Mouse (Mus musculus): Measurements from ENCODE around the gene Uaca. TPM values are rescaled to one million over a fixed set of nuclear protein-coding genes. Genes with fewer than 3 reads are reported as not detected.

The Uaca gene
- polyA plus RNA-seq, 1 experiment: 2.3 TPM

DNA sequence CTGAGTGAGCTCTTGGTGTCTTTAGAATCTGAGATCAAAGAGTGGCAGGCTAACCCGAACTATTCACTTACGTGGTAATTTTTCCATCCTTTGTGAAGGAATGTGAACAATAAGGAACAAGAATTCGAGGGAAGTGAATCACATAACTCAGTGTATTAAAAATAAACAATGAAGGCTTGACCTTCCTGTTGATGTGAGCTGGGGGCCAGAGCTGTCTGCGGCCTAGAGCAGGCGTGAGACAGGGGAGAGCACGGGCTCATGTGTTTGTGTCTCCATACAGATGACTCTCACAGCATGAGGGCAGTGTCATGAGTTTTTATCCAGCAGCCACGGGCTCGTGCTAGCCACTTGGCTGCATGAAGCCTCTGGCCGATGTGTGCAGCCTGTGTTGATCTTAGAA, 54.4 kb downstream of the Uaca start:
- WGBS: 94% methylated on average over 9 of the region's 9 CpGs
- Histone ChIP-seq H3K27me3 (ENCODE audit: control insufficient read depth, insufficient read depth, low read length) (no peaks in the 10 kb centered on the region), H3K4me1 (replicated peaks; ENCODE audit: control insufficient read depth, insufficient read depth, low read length) (no peaks in the 10 kb centered on the region), H3K27ac (ENCODE audit: control insufficient read depth, insufficient read depth, low read length) (no peak overlapping the region), H3K4me3 (ENCODE audit: control insufficient read depth, insufficient read depth, low read length) (no peak overlapping the region), H3K36me3 (ENCODE audit: control insufficient read depth, insufficient read depth, low read length) (no peaks in the 10 kb centered on the region)
- no peak for DNase-seq
- no peak for TF ChIP-seq CTCF (IDR thresholded peaks at IDR 0.05; ENCODE audit: borderline replicate concordance, control insufficient read depth, extremely low read depth, insufficient read depth, low read length, poor library complexity)
- TF ChIP-seq POLR2A (IDR thresholded peaks at IDR 0.05; ENCODE audit: control insufficient read depth, extremely low read depth, insufficient read depth, low read length, poor library complexity): no peak

DNA sequence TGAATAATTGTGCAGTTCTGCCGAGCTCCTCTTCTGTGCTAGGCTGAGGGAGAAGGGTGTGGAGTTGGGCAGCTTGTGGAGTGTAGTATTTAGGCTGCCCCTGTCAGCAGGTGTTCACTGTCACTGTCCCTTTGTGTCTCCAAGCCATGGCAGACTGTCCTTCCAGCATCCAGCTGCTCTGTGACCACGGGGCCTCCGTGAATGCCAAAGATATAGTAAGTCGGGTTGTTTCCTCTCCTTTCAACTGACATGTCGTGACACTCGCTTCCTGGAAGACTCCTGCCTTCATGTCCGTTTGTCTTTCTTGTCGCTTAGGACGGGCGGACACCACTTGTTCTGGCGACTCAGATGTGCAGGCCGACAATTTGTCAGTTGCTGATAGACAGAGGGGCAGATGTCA, 55.6 kb downstream of the Uaca start:
- DNase-seq: no peak

DNA sequence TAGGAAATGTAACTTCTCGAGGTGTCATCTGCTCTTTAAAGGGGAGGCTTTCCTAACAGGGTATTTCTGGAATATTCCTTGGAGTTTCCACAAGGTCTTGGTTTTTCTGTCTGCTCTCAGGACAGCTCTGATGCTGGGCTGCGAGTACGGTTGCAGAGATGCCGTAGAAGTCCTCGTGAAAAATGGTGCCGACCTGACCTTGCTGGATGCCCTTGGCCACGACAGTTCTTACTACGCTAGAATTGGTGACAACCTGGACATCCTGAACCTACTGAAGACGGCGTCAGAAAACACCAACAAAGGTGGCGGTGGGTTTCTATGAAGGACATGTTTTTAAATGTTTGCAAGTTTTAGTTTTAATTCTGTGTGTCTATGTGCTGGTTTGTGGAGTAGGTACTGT, 59.9 kb downstream of the Uaca start:
- H3K4me1 ChIP-seq (replicated peaks; ENCODE audit: control insufficient read depth, insufficient read depth, low read length): peaks cover 11% of the 10 kb centered on the region
- no peak overlapping the region for H3K4me3 ChIP-seq (ENCODE audit: control insufficient read depth, insufficient read depth, low read length)
- DNase-seq: no peak
- TF ChIP-seq POLR2A (IDR thresholded peaks at IDR 0.05; ENCODE audit: control insufficient read depth, extremely low read depth, insufficient read depth, low read length, poor library complexity) (no peak), CTCF (IDR thresholded peaks at IDR 0.05; ENCODE audit: borderline replicate concordance, control insufficient read depth, extremely low read depth, insufficient read depth, low read length, poor library complexity) (no peak)
- H3K27ac ChIP-seq (ENCODE audit: control insufficient read depth, insufficient read depth, low read length): no peak overlapping the region
- 95% methylated on average over 11 of the region's 11 CpGs for WGBS
- H3K36me3 ChIP-seq (ENCODE audit: control insufficient read depth, insufficient read depth, low read length): no peaks in the 10 kb centered on the region
- H3K27me3 ChIP-seq (ENCODE audit: control insufficient read depth, insufficient read depth, low read length): no peaks in the 10 kb centered on the region

More for the DNA sequence above, 55.6 kb downstream of the Uaca start:
- TF ChIP-seq POLR2A (IDR thresholded peaks at IDR 0.05; ENCODE audit: control insufficient read depth, extremely low read depth, insufficient read depth, low read length, poor library complexity): no peak
- no peak for TF ChIP-seq CTCF (IDR thresholded peaks at IDR 0.05; ENCODE audit: borderline replicate concordance, control insufficient read depth, extremely low read depth, insufficient read depth, low read length, poor library complexity)
- Histone ChIP-seq H3K27ac (ENCODE audit: control insufficient read depth, insufficient read depth, low read length) (no peak overlapping the region), H3K36me3 (ENCODE audit: control insufficient read depth, insufficient read depth, low read length) (no peaks in the 10 kb centered on the region), H3K4me3 (ENCODE audit: control insufficient read depth, insufficient read depth, low read length) (no peak overlapping the region), H3K27me3 (ENCODE audit: control insufficient read depth, insufficient read depth, low read length) (no peaks in the 10 kb centered on the region), H3K4me1 (replicated peaks; ENCODE audit: control insufficient read depth, insufficient read depth, low read length) (no peaks in the 10 kb centered on the region)
- WGBS: 86% methylated on average over 12 of the region's 12 CpGs

DNA sequence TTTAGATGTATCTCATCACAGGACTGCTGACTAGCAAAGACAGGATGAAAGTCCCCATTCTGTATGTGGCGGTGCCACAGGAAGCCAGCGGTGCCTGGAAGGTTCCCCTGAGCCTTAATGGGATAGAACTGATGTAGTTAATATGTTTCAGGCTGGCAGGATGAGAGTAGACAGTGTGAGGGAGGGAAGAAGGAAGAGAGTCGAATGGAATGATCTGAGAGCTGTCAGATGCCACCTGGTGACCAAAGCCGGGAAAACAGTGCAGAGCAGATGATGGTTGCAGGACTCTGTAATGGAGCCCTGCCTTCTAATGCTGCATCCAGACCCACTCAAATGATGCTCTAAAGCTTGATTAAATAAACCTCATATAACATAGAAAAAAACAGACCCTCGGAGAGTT, 63.5 kb downstream of the Uaca start:
- 21% methylated on average over 5 of the region's 5 CpGs for WGBS
- peak; percentile 51 for DNase-seq
- H3K27ac ChIP-seq (ENCODE audit: control insufficient read depth, insufficient read depth, low read length): no peak overlapping the region
- H3K4me1 ChIP-seq (replicated peaks; ENCODE audit: control insufficient read depth, insufficient read depth, low read length): peaks cover 12% of the 10 kb centered on the region
- H3K27me3 ChIP-seq (ENCODE audit: control insufficient read depth, insufficient read depth, low read length): no peaks in the 10 kb centered on the region
- no peaks in the 10 kb centered on the region for H3K36me3 ChIP-seq (ENCODE audit: control insufficient read depth, insufficient read depth, low read length)
- TF ChIP-seq CTCF (IDR thresholded peaks at IDR 0.05; ENCODE audit: borderline replicate concordance, control insufficient read depth, extremely low read depth, insufficient read depth, low read length, poor library complexity) (no peak), POLR2A (IDR thresholded peaks at IDR 0.05; ENCODE audit: control insufficient read depth, extremely low read depth, insufficient read depth, low read length, poor library complexity) (no peak)
- no peak overlapping the region for H3K4me3 ChIP-seq (ENCODE audit: control insufficient read depth, insufficient read depth, low read length)

DNA sequence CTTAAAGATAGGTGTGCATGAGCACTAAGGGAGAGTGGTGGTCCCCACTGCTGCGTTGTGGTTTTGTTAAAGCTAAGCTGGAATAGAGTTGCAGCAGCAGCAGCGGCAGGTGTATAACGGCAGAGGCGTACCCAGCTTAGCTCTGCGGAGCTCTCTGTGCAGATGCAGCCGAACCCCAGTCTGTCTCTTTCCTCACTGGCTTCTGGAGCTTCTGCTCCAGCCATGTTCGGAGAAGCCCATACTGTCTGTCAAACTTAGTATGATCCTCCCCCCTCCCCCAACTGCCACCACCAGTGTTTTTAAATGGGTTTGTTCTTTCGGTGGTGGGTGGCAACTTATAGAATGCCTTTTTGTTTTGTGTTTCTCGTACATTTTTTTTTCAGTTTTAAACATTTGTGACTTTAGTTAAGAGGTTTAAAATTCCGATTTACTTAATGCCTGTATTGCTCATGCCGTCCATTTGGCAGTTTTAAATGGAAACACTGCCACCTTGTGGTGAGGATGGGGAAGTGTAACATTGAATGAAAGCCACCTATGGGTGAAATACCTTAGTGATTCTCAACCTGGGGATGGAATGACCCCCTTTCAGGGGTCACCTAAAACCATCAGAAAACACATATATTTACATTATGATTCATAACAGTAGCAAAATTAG, 64.1 kb downstream of the Uaca start:
- Histone ChIP-seq H3K36me3 (ENCODE audit: control insufficient read depth, insufficient read depth, low read length) (no peaks in the 10 kb centered on the region), H3K4me1 (replicated peaks; ENCODE audit: control insufficient read depth, insufficient read depth, low read length) (peaks cover 12% of the 10 kb centered on the region), H3K4me3 (ENCODE audit: control insufficient read depth, insufficient read depth, low read length) (peak overlapping the region; percentile 6; the same call in 1 of the 2 replicates), H3K27me3 (ENCODE audit: control insufficient read depth, insufficient read depth, low read length) (no peaks in the 10 kb centered on the region), H3K27ac (ENCODE audit: control insufficient read depth, insufficient read depth, low read length) (no peak overlapping the region)
- peak; percentile 48 for DNase-seq
- 10% methylated on average over 11 of the region's 11 CpGs for WGBS
- TF ChIP-seq POLR2A (IDR thresholded peaks at IDR 0.05; ENCODE audit: control insufficient read depth, extremely low read depth, insufficient read depth, low read length, poor library complexity): no peak
- 0 out of 2 replicates have a peak, but pooled peaks have one; percentile 22 for TF ChIP-seq CTCF (IDR thresholded peaks at IDR 0.05; ENCODE audit: borderline replicate concordance, control insufficient read depth, extremely low read depth, insufficient read depth, low read length, poor library complexity)

DNA sequence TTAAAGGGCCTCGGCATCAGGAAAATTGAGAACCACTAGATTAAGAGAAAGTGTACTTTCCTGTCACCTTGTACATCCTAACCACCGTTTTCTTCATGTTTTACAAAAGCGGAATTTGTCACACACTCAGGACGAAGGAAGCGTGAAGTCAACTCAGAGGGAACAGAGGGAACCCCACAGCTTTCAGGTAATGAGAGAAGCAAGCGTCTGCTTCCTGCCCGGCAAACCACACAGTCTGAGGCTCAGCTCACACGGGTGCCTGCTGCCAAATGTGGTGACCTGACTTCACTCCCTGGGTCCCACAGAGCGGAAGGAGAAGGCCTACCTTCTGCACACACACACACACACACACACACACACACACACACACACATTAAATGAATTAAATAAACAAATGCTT, 64.7 kb downstream of the Uaca start:
- TF ChIP-seq CTCF (IDR thresholded peaks at IDR 0.05; ENCODE audit: borderline replicate concordance, control insufficient read depth, extremely low read depth, insufficient read depth, low read length, poor library complexity): no peak
- no peak for TF ChIP-seq POLR2A (IDR thresholded peaks at IDR 0.05; ENCODE audit: control insufficient read depth, extremely low read depth, insufficient read depth, low read length, poor library complexity)
- H3K36me3 ChIP-seq (ENCODE audit: control insufficient read depth, insufficient read depth, low read length): no peaks in the 10 kb centered on the region
- peak; percentile 45 for DNase-seq

More for the DNA sequence above, 64.7 kb downstream of the Uaca start:
- Histone ChIP-seq H3K27me3 (ENCODE audit: control insufficient read depth, insufficient read depth, low read length) (no peaks in the 10 kb centered on the region), H3K4me3 (ENCODE audit: control insufficient read depth, insufficient read depth, low read length) (no peak overlapping the region), H3K4me1 (replicated peaks; ENCODE audit: control insufficient read depth, insufficient read depth, low read length) (peaks cover 12% of the 10 kb centered on the region), H3K27ac (ENCODE audit: control insufficient read depth, insufficient read depth, low read length) (no peak overlapping the region)
- WGBS: 7% methylated on average over 9 of the region's 9 CpGs

All from thymus, adult 2 months (tissue).